Mouse (Mus musculus) limb, embryonic 14.5 days (tissue): Measurements from ENCODE around the gene Pidd1. TPM values are rescaled to one million over a fixed set of nuclear protein-coding genes. Genes with fewer than 3 reads are reported as not detected.

ENCODE experiments used
- ATAC-seq: fragments of 200-750 bp; cut with Nextera tagmentation; 2 replicates; pipeline ENCODE4 v1.8.0; 2017; ENCODE audit warnings: low read depth, moderate number of reproducible peaks, moderate TSS enrichment; ENCODE audit not compliant: low FRiP score
- DNase-seq: peaks from one replicate; pipeline ENCODE4 v3.0.0-alpha.2; 2015; ENCODE audit warnings: low spot score
- H3K27ac ChIP-seq: fragments of 300-500 bp; sonication (generic); replicated peaks from 2 replicates; pipeline ENCODE4 v1.5.1; 2014; ENCODE audit warnings: low read depth, mild to moderate bottlenecking, low read length, moderate library complexity, mixed read lengths
- H3K27me3 ChIP-seq: fragments of 300-500 bp; sonication (generic); 2 replicates; pipeline ENCODE4 v1.6.1; 2014; ENCODE audit warnings: low read length, mixed read lengths; ENCODE audit not compliant: control insufficient read depth, insufficient read depth
- H3K36me3 ChIP-seq: fragments of 300-500 bp; sonication (generic); 2 replicates; pipeline ENCODE4 v1.6.1; 2014; ENCODE audit warnings: mild to moderate bottlenecking, low read length, moderate library complexity, mixed read lengths; ENCODE audit not compliant: control insufficient read depth, insufficient read depth
- H3K4me1 ChIP-seq: fragments of 300-500 bp; sonication (generic); 2 replicates; pipeline ENCODE4 v1.6.1; 2014; ENCODE audit warnings: antibody characterized with exemption, low read length, mixed read lengths; ENCODE audit not compliant: control insufficient read depth, insufficient read depth
- H3K4me2 ChIP-seq: fragments of 300-500 bp; sonication (generic); replicated peaks from 2 replicates; pipeline ENCODE4 v1.6.1; 2014; ENCODE audit warnings: low read depth, mild to moderate bottlenecking, low read length, moderate library complexity; ENCODE audit not compliant: severe bottlenecking
- H3K4me3 ChIP-seq: fragments of 300-500 bp; sonication (generic); replicated peaks from 2 replicates; pipeline ENCODE4 v1.5.1; 2014; ENCODE audit warnings: low read length
- H3K9ac ChIP-seq: fragments of 300-500 bp; sonication (generic); 2 replicates; pipeline ENCODE4 v1.6.1; 2014; ENCODE audit warnings: mild to moderate bottlenecking, low read depth, low read length, moderate library complexity; ENCODE audit not compliant: severe bottlenecking
- H3K9me3 ChIP-seq: fragments of 300-500 bp; sonication (generic); 2 replicates; pipeline ENCODE4 v1.6.1; 2016; ENCODE audit warnings: low read length; ENCODE audit not compliant: control insufficient read depth
- POLR2A ChIP-seq: fragments of 200-500 bp; IDR thresholded peaks from 2 replicates; pipeline ENCODE4 v1.8.0; 2012; ENCODE audit warnings: inconsistent platforms, mild to moderate bottlenecking, moderate library complexity, borderline replicate concordance; ENCODE audit not compliant: insufficient read depth, insufficient read length; ENCODE audit errors: extremely low read depth
- WGBS: fragments of 180-500 bp; shearing (Covaris S2); extraction: QIAGEN DNeasy Blood & Tissue Kit; methylation state at CpG from one replicate; pipeline ENCODE4 v1.1.7; 2014; 5-methylcytosine and 5-hydroxymethylcytosine counted together
- polyA plus RNA-seq, 2 experiments: library from polyadenylated mRNA; depleted of rRNA in 1 of 2; stranded (reverse) in 1 of 2; unstranded in 1 of 2; fragments of >200 nt; fragmentation: Nextera tagmentation in 1 of 2; extraction: Ambion mirVana in 1 of 2; gene quantifications; 2 replicates each; pipeline versions ENCODE4 v1.2.1 to v1.2.3; 2012 to 2014

Pidd1 gene
- polyA plus RNA-seq, 2 experiments = 6.9 to 25.0 TPM

- no peak overlapping the region for H3K27ac ChIP-seq
- peak overlapping the region; percentile 56 for H3K4me3 ChIP-seq
- H3K4me1 ChIP-seq = peaks cover 33% of the 10 kb centered on the region
- peak overlapping the region; percentile 96 for H3K4me2 ChIP-seq
- H3K9me3 ChIP-seq = no peaks in the 10 kb centered on the region
- peaks cover 7% of the 10 kb centered on the region; the same call in 1 of the 2 replicates for H3K27me3 ChIP-seq
- DNase-seq (peak; percentile 57), ATAC-seq (peak; percentile 29; the same call in 1 of the 2 replicates)
- no peaks in the 10 kb centered on the region for H3K36me3 ChIP-seq
- peak overlapping the region; percentile 50 for H3K9ac ChIP-seq
- no peak for TF ChIP-seq POLR2A
- 1% methylated on average over 47 of the region's 81 CpGs for WGBS
Observed at GRCm38 (mm10) chr7:141481498-141482401, 37.9 kb upstream of the Pidd1 start.

- Histone ChIP-seq H3K27me3 (peaks cover 7% of the 10 kb centered on the region; the same call in 1 of the 2 replicates), H3K4me1 (peaks cover 41% of the 10 kb centered on the region), H3K4me2 (peak overlapping the region; percentile 96), H3K36me3 (no peaks in the 10 kb centered on the region), H3K9ac (no peak overlapping the region), H3K27ac (no peak overlapping the region), H3K4me3 (peak overlapping the region; percentile 56), H3K9me3 (no peaks in the 10 kb centered on the region)
- WGBS = 6% methylated on average over 10 of the region's 10 CpGs
- ATAC-seq = peak; percentile 51
- peak; percentile 74 for DNase-seq
- TF ChIP-seq POLR2A = no peak
Observed at GRCm38 (mm10) chr7:141480842-141481497, 37.1 kb upstream of the Pidd1 start.

GRCm38 (mm10) chr7:141478270-141478748 is 34.5 kb upstream of the Pidd1 start:
- peak overlapping the region; percentile 91; the same call in 1 of the 2 replicates for H3K4me2 ChIP-seq
- H3K4me1 ChIP-seq = peaks cover 57% of the 10 kb centered on the region
- no peaks in the 10 kb centered on the region for H3K9me3 ChIP-seq
- peak overlapping the region; percentile 6; the same call in 1 of the 2 replicates for H3K4me3 ChIP-seq
- H3K9ac ChIP-seq = no peak overlapping the region
- DNase-seq (no peak), ATAC-seq (no peak)
- WGBS = 67% methylated on average over 5 of the region's 5 CpGs
- peaks cover 7% of the 10 kb centered on the region; the same call in 1 of the 2 replicates for H3K27me3 ChIP-seq
- peak overlapping the region; percentile 92 for H3K27ac ChIP-seq
- no peak for TF ChIP-seq POLR2A
- no peaks in the 10 kb centered on the region for H3K36me3 ChIP-seq

GRCm38 (mm10) chr7:141477578-141478269 is 33.9 kb upstream of the Pidd1 start:
- ATAC-seq = no peak

More at GRCm38 (mm10) chr7:141477578-141478269, 33.9 kb upstream of the Pidd1 start:
- Histone ChIP-seq H3K9ac (no peak overlapping the region), H3K36me3 (peaks cover 2% of the 10 kb centered on the region), H3K4me2 (peak overlapping the region; percentile 91), H3K27ac (peak overlapping the region; percentile 92), H3K4me1 (peaks cover 56% of the 10 kb centered on the region), H3K4me3 (peak overlapping the region; percentile 59; the same call in 1 of the 2 replicates), H3K27me3 (0 out of 2 replicates have a peak, but pooled peaks cover 4% of the 10 kb centered on the region), H3K9me3 (no peaks in the 10 kb centered on the region)
- no peak for TF ChIP-seq POLR2A
- 62% methylated on average over 4 of the region's 4 CpGs for WGBS
- DNase-seq = peak; percentile 38
